Mouse (Mus musculus) neural tube, embryonic 12.5 days (tissue): ENCODE measurements around the gene Olfr362. TPM values are rescaled to one million over a fixed set of nuclear protein-coding genes. Genes with fewer than 3 reads are reported as not detected.
"Not testable (repeated sequence)": the region's sequence is repeated elsewhere in the genome, so short reads cannot be mapped to it uniquely, and the experiment has no call there.

ENCODE experiments used
- ATAC-seq: fragments of 200-750 bp; cut with Nextera tagmentation; 2 replicates; pipeline ENCODE4 v1.8.0; 2017; ENCODE audit warnings: low read depth, mild to moderate bottlenecking, moderate TSS enrichment, moderate library complexity; ENCODE audit not compliant: low FRiP score
- H3K27ac ChIP-seq: fragments of 300-500 bp; sonication (generic); 2 replicates; pipeline ENCODE4 v1.5.1; 2016
- H3K27me3 ChIP-seq: fragments of 300-500 bp; sonication (generic); replicated peaks from 2 replicates; pipeline ENCODE4 v1.6.1; 2016; ENCODE audit warnings: mild to moderate bottlenecking
- H3K36me3 ChIP-seq: fragments of 300-500 bp; sonication (generic); 2 replicates; pipeline ENCODE4 v1.6.1; 2016; ENCODE audit warnings: mild to moderate bottlenecking
- H3K4me1 ChIP-seq: fragments of 300-500 bp; sonication (generic); 2 replicates; pipeline ENCODE4 v1.6.1; 2016
- H3K4me2 ChIP-seq: fragments of 300-500 bp; sonication (generic); replicated peaks from 2 replicates; pipeline ENCODE4 v1.6.1; 2016; ENCODE audit warnings: mild to moderate bottlenecking
- H3K4me3 ChIP-seq: fragments of 300-500 bp; sonication (generic); 2 replicates; pipeline ENCODE4 v1.5.1; 2016
- H3K9ac ChIP-seq: fragments of 300-500 bp; sonication (generic); 2 replicates; pipeline ENCODE4 v1.6.1; 2016; ENCODE audit warnings: mild to moderate bottlenecking
- H3K9me3 ChIP-seq: fragments of 300-500 bp; sonication (generic); 2 replicates; pipeline ENCODE4 v1.6.1; 2016; ENCODE audit warnings: mild to moderate bottlenecking
- WGBS: fragments of 180-500 bp; shearing (Covaris S2); methylation state at CpG from one replicate; pipeline ENCODE4 v1.1.7; 2016; 5-methylcytosine and 5-hydroxymethylcytosine counted together
- polyA plus RNA-seq: library from polyadenylated mRNA; unstranded; fragments of >200 nt; fragmentation: Nextera tagmentation; extraction: Ambion mirVana; gene quantifications from 2 replicates; pipeline ENCODE4 v1.2.1, GENCODE M21; 2016

Olfr362 gene
- not detected in 2 replicates for polyA plus RNA-seq

GRCm38 (mm10) chr2:37117810-37118209, at the start of gene Olfr362:
Gene Olfr362 (minus strand): TSS chr2:37117910.
- Histone ChIP-seq H3K9ac (no peak within 1 kb of the TSS), H3K4me2 (no peak within 1 kb of the TSS), H3K27me3 (no peaks in the 10 kb centered on the region), H3K4me3 (no peak within 1 kb of the TSS), H3K27ac (no peak within 1 kb of the TSS), H3K4me1 (no peaks in the 10 kb centered on the region), H3K9me3 (peaks cover 17% of the 10 kb centered on the region), H3K36me3 (no peaks in the 10 kb centered on the region)
- 86% methylated on average over 1 of the region's 1 CpGs for WGBS
- ATAC-seq, result no peak

GRCm38 (mm10) chr2:37139022-37139421, 21.3 kb upstream of the Olfr362 start, which contains the start of gene Olfr364-ps1:
Gene Olfr364-ps1 (plus strand): TSS chr2:37139322.
- Histone ChIP-seq H3K9me3 (peaks cover 18% of the 10 kb centered on the region; the same call in 1 of the 2 replicates), H3K4me3 (no peak within 1 kb of the TSS), H3K27me3 (no peaks in the 10 kb centered on the region), H3K4me2 (no peak within 1 kb of the TSS), H3K27ac (no peak within 1 kb of the TSS), H3K9ac (no peak within 1 kb of the TSS), H3K36me3 (no peaks in the 10 kb centered on the region), H3K4me1 (no peaks in the 10 kb centered on the region)
- no peak for ATAC-seq
- 87% methylated on average over 3 of the region's 3 CpGs for WGBS

GRCm38 (mm10) chr2:37089190-37089589, 28.5 kb downstream of the Olfr362 start, which contains the start of gene Olfr361:
Gene Olfr361 (minus strand): TSS chr2:37089290.
- not testable (repeated sequence) for H3K36me3 ChIP-seq, H3K4me1 ChIP-seq, H3K9ac ChIP-seq, ATAC-seq, H3K4me2 ChIP-seq, H3K27me3 ChIP-seq, H3K4me3 ChIP-seq, H3K27ac ChIP-seq
- 79% methylated on average over 1 of the region's 1 CpGs for WGBS
- 0 out of 2 replicates have a peak, but pooled peaks cover 10% of the 10 kb centered on the region for H3K9me3 ChIP-seq

GRCm38 (mm10) chr2:37065446-37065845, 52.3 kb downstream of the Olfr362 start, which contains the start of gene Olfr360:
Gene Olfr360 (plus strand): TSS chr2:37065746.
- ATAC-seq, result no peak
- H3K4me2 ChIP-seq, result no peak within 1 kb of the TSS
- no peak within 1 kb of the TSS for H3K9ac ChIP-seq
- H3K4me3 ChIP-seq, result no peak within 1 kb of the TSS
- no peaks in the 10 kb centered on the region for H3K36me3 ChIP-seq
- no peak within 1 kb of the TSS for H3K27ac ChIP-seq
- no peaks in the 10 kb centered on the region for H3K27me3 ChIP-seq
- H3K9me3 ChIP-seq, result peaks cover 12% of the 10 kb centered on the region
- H3K4me1 ChIP-seq, result no peaks in the 10 kb centered on the region

Other genes with a start within 250 kb of the Olfr362 start
- not detected in 2 replicates for gene Olfr352, start 249.4 kb downstream of the Olfr362 start, polyA plus RNA-seq
- not detected in 2 replicates for gene Olfr353, start 225.0 kb downstream of the Olfr362 start, polyA plus RNA-seq
- gene Olfr354, start 212.2 kb downstream of the Olfr362 start, polyA plus RNA-seq, result not detected in 2 replicates
- not detected in 2 replicates for gene Olfr355, start 189.0 kb downstream of the Olfr362 start, polyA plus RNA-seq
- gene Olfr356, start 180.8 kb downstream of the Olfr362 start, polyA plus RNA-seq, result not detected in 2 replicates
- not detected in 2 replicates for gene Olfr357, start 124.1 kb downstream of the Olfr362 start, polyA plus RNA-seq
- gene Olfr358, start 108.6 kb downstream of the Olfr362 start, polyA plus RNA-seq, result not detected in 2 replicates
- not detected in 2 replicates for gene Olfr360, start 52.2 kb downstream of the Olfr362 start, polyA plus RNA-seq
- gene Olfr361, start 28.6 kb downstream of the Olfr362 start, polyA plus RNA-seq, result not detected in 2 replicates
- gene Olfr364-ps1, start 21.4 kb upstream of the Olfr362 start, polyA plus RNA-seq, result not detected in 2 replicates
- not detected in 2 replicates for gene Olfr365, start 70.3 kb upstream of the Olfr362 start, polyA plus RNA-seq
- gene Olfr366, start 93.7 kb upstream of the Olfr362 start, polyA plus RNA-seq, result not detected in 2 replicates
- gene Olfr368, start 208.6 kb upstream of the Olfr362 start, polyA plus RNA-seq, result not detected in 2 replicates
- 76.8 and 81.0 TPM in 2 replicates for gene Pdcl, start 241.4 kb upstream of the Olfr362 start, polyA plus RNA-seq